Mouse (Mus musculus) midbrain, embryonic 15.5 days (tissue): ENCODE results near the gene Grik4. TPM values are rescaled to one million over a fixed set of nuclear protein-coding genes. Genes with fewer than 3 reads are reported as not detected.
A peak's percentile ranks its signal among the peaks of the same experiment; 100 is the strongest.

Experiments used
- ATAC-seq: fragments of 200-750 bp; cut with Nextera tagmentation; replicated peaks from 2 replicates; pipeline ENCODE4 v1.8.0; 2017; ENCODE audit warnings: moderate TSS enrichment
- H3K27ac ChIP-seq: fragments of 300-500 bp; sonication (generic); 2 replicates; pipeline ENCODE4 v1.5.1; 2015; ENCODE audit warnings: mild to moderate bottlenecking, inconsistent platforms
- H3K27me3 ChIP-seq: fragments of 300-500 bp; sonication (generic); replicated peaks from 2 replicates; pipeline ENCODE4 v1.6.1; 2015; ENCODE audit warnings: inconsistent platforms
- H3K36me3 ChIP-seq: fragments of 300-500 bp; sonication (generic); replicated peaks from 2 replicates; pipeline ENCODE4 v1.6.1; 2015; ENCODE audit warnings: inconsistent platforms
- H3K4me1 ChIP-seq: fragments of 300-500 bp; sonication (generic); 2 replicates; pipeline ENCODE4 v1.6.1; 2015; ENCODE audit warnings: inconsistent platforms
- H3K4me2 ChIP-seq: fragments of 300-500 bp; sonication (generic); 2 replicates; pipeline ENCODE4 v1.6.1; 2015; ENCODE audit warnings: inconsistent platforms, mild to moderate bottlenecking, moderate library complexity
- H3K4me3 ChIP-seq: fragments of 300-500 bp; sonication (generic); 2 replicates; pipeline ENCODE4 v1.5.1; 2015; ENCODE audit warnings: mild to moderate bottlenecking, inconsistent platforms
- H3K9ac ChIP-seq: fragments of 300-500 bp; sonication (generic); 2 replicates; pipeline ENCODE4 v1.6.1; 2015; ENCODE audit warnings: mild to moderate bottlenecking, inconsistent platforms
- H3K9me3 ChIP-seq: fragments of 300-500 bp; sonication (generic); 2 replicates; pipeline ENCODE4 v1.6.1; 2016; ENCODE audit warnings: inconsistent platforms
- whole genome bisulfite sequencing: fragments of 180-500 bp; shearing (Covaris S2); methylation state at CpG from one replicate; pipeline ENCODE4 v1.1.7; 2015; ENCODE audit warnings: mixed read lengths; 5-methylcytosine and 5-hydroxymethylcytosine counted together
- microRNA-seq: library from miRNA; unstranded; fragments of <30 nt; microRNA quantifications from one replicate; pipeline ENCODE4, GENCODE M21; 2016
- polyA plus RNA-seq: library from polyadenylated mRNA; unstranded; fragments of >200 nt; fragmentation: Nextera tagmentation; extraction: Ambion mirVana; gene quantifications from 2 replicates; pipeline ENCODE4 v1.2.1, GENCODE M21; 2015

The Grik4 gene
- polyA plus RNA-seq, 1 experiment from 2014 or later, result 11.2 TPM

GRCm38 (mm10) chr9:42482944-42483343 lies 461.3 kb downstream of the Grik4 start:
- 91% methylated on average over 1 of the region's 1 CpGs for WGBS
- H3K4me1 ChIP-seq, result no peaks in the 10 kb centered on the region
- no peak overlapping the region for H3K4me2 ChIP-seq
- H3K4me3 ChIP-seq, result no peak overlapping the region
- no peak for ATAC-seq
- no peak overlapping the region for H3K9ac ChIP-seq
- H3K36me3 ChIP-seq, result no peaks in the 10 kb centered on the region
- H3K27ac ChIP-seq, result no peak overlapping the region
- no peaks in the 10 kb centered on the region for H3K9me3 ChIP-seq
- H3K27me3 ChIP-seq, result no peaks in the 10 kb centered on the region

- no peaks in the 10 kb centered on the region for H3K36me3 ChIP-seq
- WGBS, result 87% methylated on average over 4 of the region's 4 CpGs
These were observed 468.1 kb downstream of the Grik4 start for GRCm38 (mm10) chr9:42476166-42476565.

GRCm38 (mm10) chr9:42474244-42474643 lies 470.0 kb downstream of the Grik4 start:
- no peaks in the 10 kb centered on the region; the same call in 1 of the 2 replicates for H3K27me3 ChIP-seq
- no peak overlapping the region for H3K9ac ChIP-seq
- H3K9me3 ChIP-seq, result no peaks in the 10 kb centered on the region
- no peak overlapping the region for H3K4me2 ChIP-seq
- no peak overlapping the region for H3K27ac ChIP-seq
- WGBS, result 86% methylated on average over 8 of the region's 8 CpGs
- H3K4me1 ChIP-seq, result peaks cover 25% of the 10 kb centered on the region
- no peak overlapping the region for H3K4me3 ChIP-seq
- H3K36me3 ChIP-seq, result no peaks in the 10 kb centered on the region
- no peak for ATAC-seq

More at GRCm38 (mm10) chr9:42476166-42476565, 468.1 kb downstream of the Grik4 start:
- Histone ChIP-seq H3K9me3 (no peaks in the 10 kb centered on the region), H3K27me3 (no peaks in the 10 kb centered on the region; the same call in 1 of the 2 replicates), H3K27ac (no peak overlapping the region), H3K4me3 (no peak overlapping the region), H3K9ac (no peak overlapping the region), H3K4me1 (peaks cover 12% of the 10 kb centered on the region), H3K4me2 (no peak overlapping the region)
- ATAC-seq, result no peak

DNA sequence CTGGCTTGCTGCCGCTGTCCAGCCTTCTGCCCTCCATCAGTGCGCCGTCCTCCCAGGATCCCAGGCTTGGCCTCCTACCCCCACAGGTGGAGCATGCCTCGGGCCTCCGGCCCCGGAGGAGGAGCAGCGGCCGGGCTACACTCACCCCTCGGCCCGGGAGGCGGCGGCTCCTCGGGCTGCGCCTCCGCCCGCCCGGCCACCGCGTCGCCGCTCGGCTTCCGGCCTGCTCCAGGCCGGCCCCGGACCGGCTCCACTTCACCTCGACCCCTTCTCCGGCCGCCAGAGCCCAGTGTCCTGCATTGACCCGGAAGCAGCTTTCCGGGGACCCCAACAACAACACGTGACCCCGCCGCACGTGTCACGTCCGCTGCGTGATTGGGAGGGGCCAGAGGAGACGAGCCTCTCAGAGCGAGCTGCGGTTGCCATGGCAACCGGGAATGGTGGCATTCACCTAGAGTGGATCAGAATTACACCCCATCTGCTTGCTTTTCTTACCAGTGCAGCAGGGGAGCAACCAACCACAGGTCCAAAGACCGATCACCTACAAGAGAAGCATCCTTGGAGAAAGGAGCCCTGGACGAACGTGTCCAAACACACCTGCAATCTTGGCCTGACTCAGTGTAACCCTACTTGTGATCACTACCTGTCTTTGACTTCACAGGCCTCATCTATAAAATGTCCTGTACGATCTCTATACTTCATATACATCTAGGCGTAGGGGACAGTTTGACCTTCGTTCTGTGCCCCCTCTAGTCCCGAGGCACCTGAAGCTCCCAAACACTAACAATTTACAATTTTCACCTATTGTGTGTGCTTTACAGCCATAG lies 472.2 kb downstream of the Grik4 start:
- peaks cover 25% of the 10 kb centered on the region for H3K4me1 ChIP-seq
- ATAC-seq, result peak; percentile 97
- peak overlapping the region; percentile 99 for H3K4me3 ChIP-seq
- H3K27me3 ChIP-seq, result no peaks in the 10 kb centered on the region; the same call in 1 of the 2 replicates
- H3K36me3 ChIP-seq, result no peaks in the 10 kb centered on the region
- H3K27ac ChIP-seq, result peak overlapping the region; percentile 85
- 5% methylated on average over 49 of the region's 49 CpGs for WGBS
- H3K9ac ChIP-seq, result peak overlapping the region; percentile 92
- H3K4me2 ChIP-seq, result peak overlapping the region; percentile 82
- H3K9me3 ChIP-seq, result no peaks in the 10 kb centered on the region

DNA sequence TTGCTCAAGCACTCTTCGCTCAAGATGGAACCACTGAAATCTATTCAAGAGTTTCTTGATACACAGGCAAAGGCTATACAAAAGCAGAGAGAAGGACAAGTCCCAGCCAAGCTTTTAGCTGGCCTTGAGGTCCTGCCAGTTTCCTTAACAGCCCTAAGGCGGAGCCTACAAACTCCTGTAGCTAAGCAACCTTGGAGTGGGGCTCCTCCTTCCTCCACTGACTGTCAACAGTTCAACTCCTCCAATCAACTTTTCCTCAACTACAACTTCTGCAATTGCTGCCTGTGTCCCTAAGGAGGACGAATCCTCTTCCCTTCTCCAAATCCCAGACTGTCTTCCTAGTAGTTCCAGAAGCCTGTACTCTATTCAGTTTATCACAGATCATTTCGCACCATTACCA lies 473.1 kb downstream of the Grik4 start:
- no peak for ATAC-seq
- Histone ChIP-seq H3K4me2 (peak overlapping the region; percentile 82), H3K4me3 (peak overlapping the region; percentile 99), H3K27ac (no peak overlapping the region), H3K36me3 (no peaks in the 10 kb centered on the region), H3K27me3 (no peaks in the 10 kb centered on the region; the same call in 1 of the 2 replicates), H3K4me1 (peaks cover 25% of the 10 kb centered on the region), H3K9ac (peak overlapping the region; percentile 92), H3K9me3 (no peaks in the 10 kb centered on the region)
- WGBS, result 50% methylated on average over 4 of the region's 4 CpGs

DNA sequence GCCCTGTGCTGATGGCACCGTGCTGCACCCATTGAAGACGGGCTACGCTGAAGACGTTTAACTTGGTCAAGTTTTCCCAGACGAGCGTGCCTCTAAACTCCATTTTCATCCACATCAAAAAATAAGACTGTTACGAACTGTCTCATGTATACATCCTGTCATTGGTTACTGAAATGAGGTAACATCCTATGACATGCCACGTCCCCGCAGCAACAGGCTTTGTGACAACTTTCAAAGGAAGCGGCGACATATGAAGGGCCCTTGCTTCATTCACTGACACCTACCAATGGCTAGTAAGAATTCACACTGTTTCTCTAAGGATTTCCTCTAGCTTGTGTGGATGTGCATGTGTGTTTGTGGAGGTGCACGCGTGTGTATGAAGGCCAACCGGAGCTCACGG lies 475.0 kb downstream of the Grik4 start:
- Histone ChIP-seq H3K27ac (no peak overlapping the region), H3K4me3 (no peak overlapping the region), H3K4me2 (no peak overlapping the region), H3K9me3 (no peaks in the 10 kb centered on the region), H3K4me1 (peaks cover 25% of the 10 kb centered on the region), H3K36me3 (no peaks in the 10 kb centered on the region), H3K9ac (no peak overlapping the region), H3K27me3 (no peaks in the 10 kb centered on the region; the same call in 1 of the 2 replicates)
- no peak for ATAC-seq
- whole genome bisulfite sequencing, result 96% methylated on average over 15 of the region's 15 CpGs

- Histone ChIP-seq H3K4me3 (no peak overlapping the region), H3K27ac (no peak overlapping the region), H3K36me3 (no peaks in the 10 kb centered on the region), H3K9ac (no peak overlapping the region), H3K27me3 (no peaks in the 10 kb centered on the region; the same call in 1 of the 2 replicates), H3K4me1 (peaks cover 29% of the 10 kb centered on the region), H3K9me3 (no peaks in the 10 kb centered on the region), H3K4me2 (no peak overlapping the region)
- 96% methylated on average over 5 of the region's 5 CpGs for WGBS
- no peak for ATAC-seq
These were observed 475.9 kb downstream of the Grik4 start for GRCm38 (mm10) chr9:42468360-42468759.

Small RNA genes within 50 kb of the gene (microRNA-seq; reads per million reads assigned to microRNA genes)
- gene Gm27509, result not detected

Other genes starting within 250 kb of the Grik4 start
- gene Arhgef12, start 162.7 kb upstream of the Grik4 start, polyA plus RNA-seq, result 24.8 and 29.1 TPM in 2 replicates
- gene Tmem136, start 172.1 kb upstream of the Grik4 start, polyA plus RNA-seq, result 10.5 and 13.0 TPM in 2 replicates